Mouse (Mus musculus): ENCODE measurements around the gene Apoc3. TPM values are rescaled to one million over a fixed set of nuclear protein-coding genes. Genes with fewer than 3 reads are reported as not detected.
A peak's percentile ranks its signal among the peaks of the same experiment; 100 is the strongest.

The Apoc3 gene
- polyA plus RNA-seq, 1 experiment = not detected

DNA sequence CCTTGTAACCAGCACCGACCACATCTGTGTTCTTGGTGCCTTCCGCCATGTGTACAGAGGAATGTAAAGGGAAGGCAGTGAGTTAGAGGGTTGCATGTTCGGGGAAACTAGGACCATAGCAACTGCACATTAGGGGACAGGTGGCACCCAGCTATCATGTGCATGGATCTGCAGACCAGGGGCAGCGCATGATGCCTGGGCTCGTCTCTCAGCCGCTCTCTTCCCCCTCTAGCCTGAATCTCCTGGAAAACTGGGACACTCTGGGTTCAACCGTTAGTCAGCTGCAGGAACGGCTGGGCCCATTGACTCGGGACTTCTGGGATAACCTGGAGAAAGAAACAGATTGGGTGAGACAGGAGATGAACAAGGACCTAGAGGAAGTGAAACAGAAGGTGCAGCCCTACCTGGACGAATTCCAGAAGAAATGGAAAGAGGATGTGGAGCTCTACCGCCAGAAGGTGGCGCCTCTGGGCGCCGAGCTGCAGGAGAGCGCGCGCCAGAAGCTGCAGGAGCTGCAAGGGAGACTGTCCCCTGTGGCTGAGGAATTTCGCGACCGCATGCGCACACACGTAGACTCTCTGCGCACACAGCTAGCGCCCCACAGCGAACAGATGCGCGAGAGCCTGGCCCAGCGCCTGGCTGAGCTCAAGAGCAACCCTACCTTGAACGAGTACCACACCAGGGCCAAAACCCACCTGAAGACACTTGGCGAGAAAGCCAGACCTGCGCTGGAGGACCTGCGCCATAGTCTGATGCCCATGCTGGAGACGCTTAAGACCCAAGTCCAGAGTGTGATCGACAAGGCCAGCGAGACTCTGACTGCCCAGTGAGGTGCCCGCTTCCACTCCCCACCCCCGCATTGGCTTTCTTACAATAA, 5.6 kb downstream of the Apoc3 start:
- TF ChIP-seq CTCF (IDR thresholded peaks at IDR 0.05; ENCODE audit: borderline replicate concordance, extremely low read depth, insufficient read depth, insufficient read length) = peak; percentile 79
- TF ChIP-seq POLR2A (IDR thresholded peaks at IDR 0.05; ENCODE audit: borderline replicate concordance, extremely low read depth, insufficient read depth, insufficient read length, poor library complexity, severe bottlenecking) = peak; percentile 41; the same call in 1 of the 2 replicates
- peak; percentile 97 for DNase-seq (ENCODE audit: low read depth)

DNA sequence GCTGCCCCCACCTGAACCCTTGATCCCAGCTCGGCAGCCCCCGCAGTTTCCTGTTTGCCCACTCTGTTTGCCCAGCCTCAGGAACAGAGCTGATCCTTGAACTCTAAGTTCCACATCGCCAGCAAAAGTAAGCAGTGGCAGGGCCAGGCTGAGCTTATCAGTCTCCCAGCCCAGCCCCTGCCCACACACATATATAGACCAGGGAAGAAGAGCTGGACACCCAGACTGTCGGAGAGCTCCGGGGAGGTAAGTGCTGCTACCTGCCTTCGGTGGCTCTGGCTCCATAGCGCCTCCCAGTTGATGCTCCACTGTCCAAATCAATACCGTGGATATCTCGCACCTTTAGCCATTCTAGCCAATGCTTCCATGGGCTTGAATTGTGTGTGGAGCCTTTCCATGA, 6.9 kb downstream of the Apoc3 start, which contains the start of gene Apoa1:
TSS of gene Apoa1 (plus strand) at position 90 of the 400 bp plus-strand sequence.
- DNase-seq (ENCODE audit: low read depth) = no peak
- TF ChIP-seq POLR2A (IDR thresholded peaks at IDR 0.05; ENCODE audit: borderline replicate concordance, extremely low read depth, insufficient read depth, insufficient read length, poor library complexity, severe bottlenecking) (no peak), CTCF (IDR thresholded peaks at IDR 0.05; ENCODE audit: borderline replicate concordance, extremely low read depth, insufficient read depth, insufficient read length) (no peak)

- no peak for DNase-seq (ENCODE audit: low read depth)
- TF ChIP-seq CTCF (IDR thresholded peaks at IDR 0.05; ENCODE audit: borderline replicate concordance, extremely low read depth, insufficient read depth, insufficient read length) = no peak
- TF ChIP-seq POLR2A (IDR thresholded peaks at IDR 0.05; ENCODE audit: borderline replicate concordance, extremely low read depth, insufficient read depth, insufficient read length, poor library complexity, severe bottlenecking) = no peak
Measured at GRCm38 (mm10) chr9:46227064-46227614, 8.3 kb downstream of the Apoc3 start.

DNA sequence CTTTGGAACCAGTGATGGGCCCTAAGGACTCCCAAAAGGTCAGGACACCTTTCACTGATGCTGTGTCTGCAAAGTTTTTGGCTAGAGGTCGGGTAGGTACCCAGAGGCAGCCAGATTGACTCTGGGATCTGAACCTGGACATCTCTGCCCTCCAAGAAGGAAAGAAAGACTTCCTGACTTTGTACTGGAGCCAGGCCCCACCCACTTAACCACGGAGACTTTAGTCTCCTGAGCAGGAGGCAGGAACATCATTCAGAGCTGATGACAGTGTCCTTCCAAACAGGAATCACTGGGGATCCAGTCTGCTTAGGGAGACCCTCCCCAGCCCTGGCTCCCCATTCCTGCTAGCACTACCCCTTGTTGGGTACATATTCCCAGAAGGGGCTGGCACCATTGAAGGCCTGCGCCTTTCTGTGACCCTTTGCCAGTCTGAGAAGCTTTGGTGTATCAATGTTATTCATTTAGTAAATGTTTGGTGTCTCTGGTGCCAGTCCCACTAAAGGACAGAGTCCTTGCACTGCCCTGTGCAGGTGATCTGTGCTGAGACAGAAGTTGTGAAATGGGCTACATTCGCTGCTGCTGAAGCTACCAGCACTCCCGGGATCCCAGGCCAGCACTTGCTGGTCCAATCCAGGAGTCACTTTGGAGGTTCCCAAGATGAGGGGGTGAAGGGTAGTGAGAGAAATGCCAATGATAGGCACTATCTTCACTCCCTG, 10.3 kb downstream of the Apoc3 start:
- no peak for DNase-seq (ENCODE audit: low read depth)
- TF ChIP-seq POLR2A (IDR thresholded peaks at IDR 0.05; ENCODE audit: borderline replicate concordance, extremely low read depth, insufficient read depth, insufficient read length, poor library complexity, severe bottlenecking) = no peak
- no peak for TF ChIP-seq CTCF (IDR thresholded peaks at IDR 0.05; ENCODE audit: borderline replicate concordance, extremely low read depth, insufficient read depth, insufficient read length)

DNA sequence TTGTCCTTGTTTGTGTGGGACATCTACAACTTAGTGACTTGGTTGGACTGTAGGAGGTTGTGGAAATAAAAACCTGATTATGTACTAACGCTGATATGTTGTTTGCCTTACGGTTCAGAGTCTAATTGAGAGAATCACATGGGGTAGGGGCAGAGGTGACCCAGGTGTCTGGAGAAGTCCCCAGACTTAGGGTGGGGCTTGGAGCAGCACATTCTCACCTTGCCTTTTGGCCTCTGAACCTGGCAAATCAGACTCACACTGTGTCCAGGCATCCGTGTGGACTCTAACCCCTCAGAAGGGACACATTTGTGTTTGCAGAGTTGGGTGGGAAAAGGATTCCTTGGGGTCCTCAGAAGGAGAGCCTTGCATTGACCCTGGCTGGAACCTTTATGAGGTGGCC, 11.3 kb downstream of the Apoc3 start:
- no peak for DNase-seq (ENCODE audit: low read depth)
- TF ChIP-seq CTCF (IDR thresholded peaks at IDR 0.05; ENCODE audit: borderline replicate concordance, extremely low read depth, insufficient read depth, insufficient read length) (no peak), POLR2A (IDR thresholded peaks at IDR 0.05; ENCODE audit: borderline replicate concordance, extremely low read depth, insufficient read depth, insufficient read length, poor library complexity, severe bottlenecking) (no peak)

DNA sequence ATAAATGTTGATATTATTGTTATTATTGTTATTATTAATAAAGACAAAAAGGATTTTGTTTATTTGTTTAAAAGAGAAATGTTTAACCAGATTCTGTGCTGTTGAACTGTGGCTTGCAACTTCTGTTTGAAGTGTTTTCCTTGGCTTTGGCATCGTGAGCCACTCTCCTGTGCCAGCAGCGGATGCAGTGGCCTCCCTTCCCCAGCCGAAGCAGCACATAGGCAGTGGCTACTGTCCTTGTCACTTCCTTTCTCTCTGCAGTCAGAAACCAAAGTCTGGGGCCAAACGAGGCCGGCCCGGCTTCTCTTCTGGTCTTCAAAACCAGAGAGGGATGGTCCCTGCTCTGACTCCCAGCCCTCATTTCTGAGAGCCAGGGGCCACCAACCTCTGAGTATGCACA, 12.3 kb downstream of the Apoc3 start:
- no peak for DNase-seq (ENCODE audit: low read depth)
- no peak for TF ChIP-seq POLR2A (IDR thresholded peaks at IDR 0.05; ENCODE audit: borderline replicate concordance, extremely low read depth, insufficient read depth, insufficient read length, poor library complexity, severe bottlenecking)
- no peak for TF ChIP-seq CTCF (IDR thresholded peaks at IDR 0.05; ENCODE audit: borderline replicate concordance, extremely low read depth, insufficient read depth, insufficient read length)

GRCm38 (mm10) chr9:46218176-46218575, 17.3 kb downstream of the Apoc3 start:
- no peak for DNase-seq (ENCODE audit: low read depth)
- no peak for TF ChIP-seq CTCF (IDR thresholded peaks at IDR 0.05; ENCODE audit: borderline replicate concordance, extremely low read depth, insufficient read depth, insufficient read length)
- no peak for TF ChIP-seq POLR2A (IDR thresholded peaks at IDR 0.05; ENCODE audit: borderline replicate concordance, extremely low read depth, insufficient read depth, insufficient read length, poor library complexity, severe bottlenecking)

GRCm38 (mm10) chr9:46216744-46217470, 18.5 kb downstream of the Apoc3 start:
- DNase-seq (ENCODE audit: low read depth) = no peak
- TF ChIP-seq CTCF (IDR thresholded peaks at IDR 0.05; ENCODE audit: borderline replicate concordance, extremely low read depth, insufficient read depth, insufficient read length) (no peak), POLR2A (IDR thresholded peaks at IDR 0.05; ENCODE audit: borderline replicate concordance, extremely low read depth, insufficient read depth, insufficient read length, poor library complexity, severe bottlenecking) (no peak)

- no peak for TF ChIP-seq POLR2A (IDR thresholded peaks at IDR 0.05; ENCODE audit: borderline replicate concordance, extremely low read depth, insufficient read depth, insufficient read length, poor library complexity, severe bottlenecking)
- TF ChIP-seq CTCF (IDR thresholded peaks at IDR 0.05; ENCODE audit: borderline replicate concordance, extremely low read depth, insufficient read depth, insufficient read length) = no peak
- DNase-seq (ENCODE audit: low read depth) = no peak
Measured at GRCm38 (mm10) chr9:46215338-46216322, 19.8 kb downstream of the Apoc3 start.

GRCm38 (mm10) chr9:46214946-46215337, 20.5 kb downstream of the Apoc3 start:
- TF ChIP-seq POLR2A (IDR thresholded peaks at IDR 0.05; ENCODE audit: borderline replicate concordance, extremely low read depth, insufficient read depth, insufficient read length, poor library complexity, severe bottlenecking) (no peak), CTCF (IDR thresholded peaks at IDR 0.05; ENCODE audit: borderline replicate concordance, extremely low read depth, insufficient read depth, insufficient read length) (no peak)
- no peak for DNase-seq (ENCODE audit: low read depth)

Measured in brain, embryonic 14.5 days (tissue).